Mouse (Mus musculus) midbrain, postnatal 0 days (tissue): ENCODE measurements around the gene B3galt2. TPM values are rescaled to one million over a fixed set of nuclear protein-coding genes. Genes with fewer than 3 reads are reported as not detected.

Experiments used
- ATAC-seq: fragments of 200-750 bp; cut with Nextera tagmentation; 2 replicates; pipeline ENCODE4 v1.8.0; 2017; ENCODE audit warnings: moderate number of reproducible peaks, mild to moderate bottlenecking, moderate TSS enrichment, moderate library complexity; ENCODE audit not compliant: low FRiP score
- DNase-seq: peaks from one replicate; pipeline ENCODE4 v3.0.0-alpha.2; 2015; ENCODE audit warnings: low spot score
- H3K27ac ChIP-seq: fragments of 300-500 bp; sonication (generic); 2 replicates; pipeline ENCODE4 v1.5.1; 2014; ENCODE audit warnings: low read depth, mild to moderate bottlenecking, low read length, mixed read lengths
- H3K27me3 ChIP-seq: fragments of 300-500 bp; sonication (generic); 2 replicates; pipeline ENCODE4 v1.6.1; 2014; ENCODE audit warnings: low read length, control low read depth, mixed read lengths; ENCODE audit not compliant: insufficient read depth
- H3K36me3 ChIP-seq: fragments of 300-500 bp; sonication (generic); 2 replicates; pipeline ENCODE4 v1.6.1; 2014; ENCODE audit warnings: low read length, control low read depth, mixed read lengths; ENCODE audit not compliant: insufficient read depth
- H3K4me1 ChIP-seq: fragments of 300-500 bp; sonication (generic); 2 replicates; pipeline ENCODE4 v1.6.1; 2014; ENCODE audit warnings: mild to moderate bottlenecking, control low read depth, antibody characterized with exemption, low read length, mixed read lengths; ENCODE audit not compliant: insufficient read depth
- H3K4me2 ChIP-seq: fragments of 300-500 bp; sonication (generic); 2 replicates; pipeline ENCODE4 v1.6.1; 2014; ENCODE audit warnings: low read depth, mild to moderate bottlenecking, low read length, mixed read lengths; ENCODE audit not compliant: poor library complexity, severe bottlenecking
- H3K4me3 ChIP-seq: fragments of 300-500 bp; sonication (generic); 2 replicates; pipeline ENCODE4 v1.5.1; 2014; ENCODE audit warnings: low read depth, mild to moderate bottlenecking, low read length, moderate library complexity
- H3K9ac ChIP-seq: fragments of 300-500 bp; sonication (generic); replicated peaks from 2 replicates; pipeline ENCODE4 v1.6.1; 2014; ENCODE audit warnings: mild to moderate bottlenecking, low read length, moderate library complexity, mixed read lengths; ENCODE audit not compliant: poor library complexity, severe bottlenecking
- H3K9me3 ChIP-seq: fragments of 300-500 bp; sonication (generic); 2 replicates; pipeline ENCODE4 v1.6.1; 2016; ENCODE audit warnings: low read length, control low read depth
- CTCF ChIP-seq: IDR thresholded peaks from 2 replicates; pipeline ENCODE4 v1.5.1; 2016; ENCODE audit warnings: antibody characterized with exemption, mild to moderate bottlenecking
- WGBS: fragments of 180-500 bp; shearing (Covaris S2); extraction: QIAGEN DNeasy Blood & Tissue Kit; methylation state at CpG from one replicate; pipeline ENCODE4 v1.1.7; 2014; 5-methylcytosine and 5-hydroxymethylcytosine counted together
- polyA plus RNA-seq: library from polyadenylated mRNA; unstranded; fragments of >200 nt; fragmentation: Nextera tagmentation; extraction: Ambion mirVana; gene quantifications from 2 replicates; pipeline ENCODE4 v1.2.1, GENCODE M21; 2015
- total RNA-seq: library from RNA; depleted of rRNA; stranded (reverse); fragments of >200 nt; gene quantifications from 2 replicates; pipeline ENCODE4 v1.2.3, GENCODE M21; 2014; rRNA removed

The B3galt2 gene
- total and polyA plus RNA-seq, 2 experiments from 2014 or later, result 7.2 to 15.0 TPM

GRCm38 (mm10) chr1:143681108-143681507 is 40.6 kb downstream of the B3galt2 start:
- Histone ChIP-seq H3K4me3 (no peak overlapping the region), H3K9ac (no peak overlapping the region), H3K27me3 (no peaks in the 10 kb centered on the region), H3K4me2 (no peak overlapping the region), H3K27ac (no peak overlapping the region), H3K4me1 (no peaks in the 10 kb centered on the region), H3K9me3 (no peaks in the 10 kb centered on the region), H3K36me3 (peaks cover 2% of the 10 kb centered on the region; the same call in 1 of the 2 replicates)
- TF ChIP-seq CTCF, result no peak
- 94% methylated on average over 5 of the region's 5 CpGs for WGBS
- DNase-seq (peak; percentile 71), ATAC-seq (no peak)

DNA sequence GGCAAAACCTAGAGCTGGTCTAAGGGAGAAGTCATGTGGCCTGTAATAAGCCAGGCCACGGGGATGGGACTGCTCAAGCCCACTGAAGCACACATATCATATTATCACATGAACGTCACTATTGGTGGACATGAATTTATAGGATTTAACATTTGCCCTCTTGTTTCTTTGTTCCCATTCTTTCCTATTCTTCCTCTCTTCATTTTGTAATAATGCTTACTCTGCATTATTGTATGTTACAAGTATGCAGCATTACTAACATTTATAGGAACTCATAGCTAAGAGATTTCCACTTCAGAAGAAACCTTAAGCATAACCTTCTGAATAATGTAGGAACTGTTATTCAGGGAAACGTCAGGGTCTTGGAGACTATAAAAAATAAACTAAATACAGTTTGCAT is 44.4 kb downstream of the B3galt2 start:
- Histone ChIP-seq H3K27me3 (no peaks in the 10 kb centered on the region), H3K4me2 (no peak overlapping the region), H3K4me1 (no peaks in the 10 kb centered on the region), H3K9ac (no peak overlapping the region), H3K27ac (no peak overlapping the region), H3K9me3 (no peaks in the 10 kb centered on the region), H3K4me3 (no peak overlapping the region), H3K36me3 (peaks cover 10% of the 10 kb centered on the region)
- DNase-seq (no peak), ATAC-seq (no peak)
- 85% methylated on average over 3 of the region's 3 CpGs for WGBS
- no peak for TF ChIP-seq CTCF

- Histone ChIP-seq H3K27ac (peak overlapping the region; percentile 92), H3K4me3 (peak overlapping the region; percentile 91), H3K36me3 (no peaks in the 10 kb centered on the region; the same call in 1 of the 2 replicates), H3K9ac (peak overlapping the region; percentile 91), H3K4me1 (peaks cover 3% of the 10 kb centered on the region; the same call in 1 of the 2 replicates), H3K4me2 (peak overlapping the region; percentile 83), H3K9me3 (no peaks in the 10 kb centered on the region), H3K27me3 (no peaks in the 10 kb centered on the region)
- DNase-seq (no peak), ATAC-seq (no peak)
- no peak for TF ChIP-seq CTCF
- WGBS, result under 1% methylated on average over 13 of the region's 13 CpGs
These were observed 61.3 kb downstream of the B3galt2 start for GRCm38 (mm10) chr1:143701736-143702135.

- Histone ChIP-seq H3K36me3 (no peaks in the 10 kb centered on the region), H3K4me1 (peaks cover 3% of the 10 kb centered on the region; the same call in 1 of the 2 replicates), H3K4me3 (peak overlapping the region; percentile 91), H3K27me3 (no peaks in the 10 kb centered on the region), H3K9me3 (no peaks in the 10 kb centered on the region), H3K27ac (peak overlapping the region; percentile 92), H3K4me2 (peak overlapping the region; percentile 83), H3K9ac (peak overlapping the region; percentile 91)
- DNase-seq (peak; percentile 25), ATAC-seq (peak; percentile 78)
- no peak for TF ChIP-seq CTCF
- 1% methylated on average over 37 of the region's 48 CpGs for WGBS
These were observed 61.8 kb downstream of the B3galt2 start for GRCm38 (mm10) chr1:143702141-143702740.

DNA sequence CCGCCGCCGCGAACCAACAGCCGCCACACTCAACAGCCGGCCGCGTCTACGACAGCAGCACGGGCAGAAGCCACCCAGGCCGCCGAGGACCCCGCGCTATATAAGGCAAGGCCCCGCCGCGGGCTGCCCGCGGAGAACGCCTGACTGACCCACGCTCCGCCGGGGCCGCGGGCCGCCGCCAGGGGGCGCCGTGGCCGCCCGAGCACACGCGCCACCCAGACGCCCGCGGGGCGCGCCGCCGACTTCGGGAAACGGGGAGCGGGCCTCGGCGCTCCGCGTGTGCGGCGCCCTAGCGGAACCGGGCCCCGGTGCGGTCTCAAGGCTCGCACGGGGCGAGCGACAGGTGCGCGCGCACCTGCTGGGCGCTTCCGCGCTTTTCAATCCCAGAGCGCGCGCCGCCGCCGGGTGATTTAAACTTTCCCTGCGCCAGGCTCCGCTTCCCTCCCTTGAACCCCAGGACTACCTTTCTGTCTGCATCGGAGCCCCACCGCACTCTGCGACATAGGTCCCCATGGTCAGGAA is 62.3 kb downstream of the B3galt2 start, which contains the start of gene Cdc73:
Gene Cdc73, minus strand, starts transcription at position 153 of the 522 bp plus-strand sequence.
- WGBS, result under 1% methylated on average over 52 of the region's 74 CpGs

More for the DNA sequence above, 62.3 kb downstream of the B3galt2 start, which contains the start of gene Cdc73:
- TF ChIP-seq CTCF, result peak; percentile 56
- H3K27ac ChIP-seq, result peak within 1 kb of the TSS; percentile 92
- peak; percentile 93 for DNase-seq
- H3K4me2 ChIP-seq, result peak within 1 kb of the TSS; percentile 83
- H3K4me3 ChIP-seq, result peak within 1 kb of the TSS; percentile 91
- H3K27me3 ChIP-seq, result no peaks in the 10 kb centered on the region
- peak; percentile 99 for ATAC-seq
- peak within 1 kb of the TSS; percentile 91 for H3K9ac ChIP-seq
- no peaks in the 10 kb centered on the region for H3K36me3 ChIP-seq
- H3K4me1 ChIP-seq, result peaks cover 3% of the 10 kb centered on the region; the same call in 1 of the 2 replicates
- no peaks in the 10 kb centered on the region for H3K9me3 ChIP-seq

Other genes starting within 250 kb of the B3galt2 start
- gene Cdc73, start 62.2 kb downstream of the B3galt2 start, total RNA-seq, result 7.8 and 11.6 TPM in 2 replicates
- 8.3 and 11.5 TPM in 2 replicates for gene Cdc73, start 62.2 kb downstream of the B3galt2 start, polyA plus RNA-seq
- 31.4 and 40.8 TPM in 2 replicates for gene Glrx2, start 75.7 kb downstream of the B3galt2 start, total RNA-seq
- 98.0 and 113 TPM in 2 replicates for gene Glrx2, start 75.7 kb downstream of the B3galt2 start, polyA plus RNA-seq
- gene Trove2, start 136.4 kb downstream of the B3galt2 start, total RNA-seq, result 31.5 and 41.5 TPM in 2 replicates
- gene Trove2, start 136.4 kb downstream of the B3galt2 start, polyA plus RNA-seq, result 22.1 and 24.9 TPM in 2 replicates
- 9.2 and 24.9 TPM in 2 replicates for gene Uchl5, start 136.6 kb downstream of the B3galt2 start, total RNA-seq
- 57.6 and 63.0 TPM in 2 replicates for gene Uchl5, start 136.6 kb downstream of the B3galt2 start, polyA plus RNA-seq